Mouse (Mus musculus) heart, postnatal 4 days (tissue): ENCODE measurements around the gene Ttc39d. TPM values are rescaled to one million over a fixed set of nuclear protein-coding genes. Genes with fewer than 3 reads are reported as not detected.
"Not testable (repeated sequence)": the region's sequence is repeated elsewhere in the genome, so short reads cannot be mapped to it uniquely, and the experiment has no call there.

Source experiments
- DNase-seq: peaks from one replicate; pipeline ENCODE4 v3.0.0; 2021
- total RNA-seq, 2 experiments: library from RNA; stranded (reverse); gene quantifications; 2 replicates each; pipeline ENCODE4 v1.2.3; 2021

Gene Ttc39d
- total RNA-seq, 2 experiments from 2014 or later, result not detected

- no peak for DNase-seq
Observed at GRCm38 (mm10) chr17:80199160-80199778, 8.0 kb upstream of the Ttc39d start.

GRCm38 (mm10) chr17:80205657-80206056 lies 1.6 kb upstream of the Ttc39d start:
- DNase-seq, result no peak

- DNase-seq, result no peak
Observed at GRCm38 (mm10) chr17:80206301-80206670, 974 bp upstream of the Ttc39d start.

- not testable (repeated sequence) for DNase-seq
Observed at GRCm38 (mm10) chr17:80213998-80214397, 6.7 kb downstream of the Ttc39d start.

- no peak for DNase-seq
Observed at GRCm38 (mm10) chr17:80220131-80220530, 12.9 kb downstream of the Ttc39d start.

- no peak for DNase-seq
Observed at GRCm38 (mm10) chr17:80221202-80221601, 13.9 kb downstream of the Ttc39d start.

- DNase-seq, result no peak
Observed at GRCm38 (mm10) chr17:80221890-80222628, 14.8 kb downstream of the Ttc39d start.

- no peak for DNase-seq
Observed at GRCm38 (mm10) chr17:80223829-80224228, 16.6 kb downstream of the Ttc39d start.

- DNase-seq, result peak; percentile 84
Observed at GRCm38 (mm10) chr17:80224326-80225116, 17.3 kb downstream of the Ttc39d start, which contains the start of gene Gemin6. TSS of gene Gemin6 (plus strand) at chr17:80224441.

- DNase-seq, result not testable (repeated sequence)
Observed at GRCm38 (mm10) chr17:80225142-80225541, 17.9 kb downstream of the Ttc39d start.

GRCm38 (mm10) chr17:80229396-80229795 lies 22.1 kb downstream of the Ttc39d start:
- DNase-seq, result peak; percentile 50

- no peak for DNase-seq
Observed at GRCm38 (mm10) chr17:80233844-80234243, 26.6 kb downstream of the Ttc39d start.

GRCm38 (mm10) chr17:80234376-80234775 lies 27.1 kb downstream of the Ttc39d start:
- DNase-seq, result no peak

GRCm38 (mm10) chr17:80235477-80235876 lies 28.2 kb downstream of the Ttc39d start:
- DNase-seq, result no peak

- no peak for DNase-seq
Observed at GRCm38 (mm10) chr17:80236805-80237204, 29.5 kb downstream of the Ttc39d start.

- DNase-seq, result no peak
Observed at GRCm38 (mm10) chr17:80237475-80237874, 30.2 kb downstream of the Ttc39d start.

- no peak for DNase-seq
Observed at GRCm38 (mm10) chr17:80241594-80241993, 34.3 kb downstream of the Ttc39d start.

GRCm38 (mm10) chr17:80243116-80243515 lies 35.9 kb downstream of the Ttc39d start:
- no peak for DNase-seq

- no peak for DNase-seq
Observed at GRCm38 (mm10) chr17:80252757-80253525, 45.7 kb downstream of the Ttc39d start.

GRCm38 (mm10) chr17:80254421-80254820 lies 47.2 kb downstream of the Ttc39d start:
- DNase-seq, result no peak

- DNase-seq, result peak; percentile 80
Observed at GRCm38 (mm10) chr17:80255208-80255607, 47.9 kb downstream of the Ttc39d start.

- no peak for DNase-seq
Observed at GRCm38 (mm10) chr17:80267065-80267464, 59.8 kb downstream of the Ttc39d start.
